Mouse (Mus musculus): ENCODE results near the gene Plxna4.

Plxna4 gene

GRCm38 (mm10) chr6:32406316-32407095 lies 181.5 kb downstream of the Plxna4 start:
- no peak for DNase-seq (ENCODE audit: low spot score)

GRCm38 (mm10) chr6:32402560-32403235 lies 185.3 kb downstream of the Plxna4 start:
- no peak for DNase-seq (ENCODE audit: low spot score)

- no peak for DNase-seq (ENCODE audit: low spot score)
Observed at GRCm38 (mm10) chr6:32398261-32398660, 189.7 kb downstream of the Plxna4 start.

- no peak for DNase-seq (ENCODE audit: low spot score)
Observed at GRCm38 (mm10) chr6:32397133-32397730, 190.8 kb downstream of the Plxna4 start.

- DNase-seq (ENCODE audit: low spot score) = no peak
Observed at GRCm38 (mm10) chr6:32395415-32395814, 192.6 kb downstream of the Plxna4 start.

GRCm38 (mm10) chr6:32392262-32392661 lies 195.7 kb downstream of the Plxna4 start:
- no peak for DNase-seq (ENCODE audit: low spot score)

GRCm38 (mm10) chr6:32388276-32388675 lies 199.7 kb downstream of the Plxna4 start:
- no peak for DNase-seq (ENCODE audit: low spot score)

GRCm38 (mm10) chr6:32386915-32387314 lies 201.1 kb downstream of the Plxna4 start:
- DNase-seq (ENCODE audit: low spot score) = no peak

GRCm38 (mm10) chr6:32384937-32385336 lies 203.1 kb downstream of the Plxna4 start:
- DNase-seq (ENCODE audit: low spot score) = no peak

GRCm38 (mm10) chr6:32384423-32384822 lies 203.6 kb downstream of the Plxna4 start:
- no peak for DNase-seq (ENCODE audit: low spot score)

- DNase-seq (ENCODE audit: low spot score) = no peak
Observed at GRCm38 (mm10) chr6:32381516-32381915, 206.5 kb downstream of the Plxna4 start.

- no peak for DNase-seq (ENCODE audit: low spot score)
Observed at GRCm38 (mm10) chr6:32377181-32377580, 210.8 kb downstream of the Plxna4 start.

GRCm38 (mm10) chr6:32373931-32374361 lies 214.0 kb downstream of the Plxna4 start:
- no peak for DNase-seq (ENCODE audit: low spot score)

GRCm38 (mm10) chr6:32369092-32369491 lies 218.9 kb downstream of the Plxna4 start:
- no peak for DNase-seq (ENCODE audit: low spot score)

- DNase-seq (ENCODE audit: low spot score) = no peak
Observed at GRCm38 (mm10) chr6:32368408-32368807, 219.6 kb downstream of the Plxna4 start.

- no peak for DNase-seq (ENCODE audit: low spot score)
Observed at GRCm38 (mm10) chr6:32364933-32365332, 223.1 kb downstream of the Plxna4 start.

GRCm38 (mm10) chr6:32363489-32364068 lies 224.4 kb downstream of the Plxna4 start:
- no peak for DNase-seq (ENCODE audit: low spot score)

- DNase-seq (ENCODE audit: low spot score) = no peak
Observed at GRCm38 (mm10) chr6:32362421-32362820, 225.6 kb downstream of the Plxna4 start.

GRCm38 (mm10) chr6:32359675-32360074 lies 228.3 kb downstream of the Plxna4 start:
- no peak for DNase-seq (ENCODE audit: low spot score)

- no peak for DNase-seq (ENCODE audit: low spot score)
Observed at GRCm38 (mm10) chr6:32357497-32357896, 230.5 kb downstream of the Plxna4 start.

GRCm38 (mm10) chr6:32355559-32355958 lies 232.4 kb downstream of the Plxna4 start:
- DNase-seq (ENCODE audit: low spot score) = no peak

GRCm38 (mm10) chr6:32348996-32349395 lies 239.0 kb downstream of the Plxna4 start:
- DNase-seq (ENCODE audit: low spot score) = no peak

GRCm38 (mm10) chr6:32348126-32348525 lies 239.9 kb downstream of the Plxna4 start:
- DNase-seq (ENCODE audit: low spot score) = no peak
